Mouse (Mus musculus) liver, embryonic 18 days (tissue): ENCODE results near the gene Grk6. TPM values are rescaled to one million over a fixed set of nuclear protein-coding genes. Genes with fewer than 3 reads are reported as not detected.

ENCODE experiments used
- polyA plus RNA-seq: library from polyadenylated mRNA; depleted of rRNA; stranded (reverse); fragments of >200 nt; gene quantifications from 2 replicates; pipeline ENCODE4 v1.2.3, GENCODE M21; 2012; rRNA removed

Grk6 gene
- 20.6 and 24.2 TPM in 2 replicates for polyA plus RNA-seq

GRCm38 (mm10) chr13:55444937-55445315, at the start of gene Grk6:
TSS of gene Grk6 (plus strand) at chr13:55445072.

GRCm38 (mm10) chr13:55398088-55398487, 46.8 kb upstream of the Grk6 start, which contains the start of gene Slc34a1:
TSS of gene Slc34a1 (plus strand) at chr13:55398187.

GRCm38 (mm10) chr13:55414743-55415380, 30.0 kb upstream of the Grk6 start, which contains the start of gene Pfn3:
TSS of gene Pfn3 (minus strand) at chr13:55415232.

GRCm38 (mm10) chr13:55426613-55427012, 18.3 kb upstream of the Grk6 start, which contains the start of gene F12:
TSS of gene F12 (minus strand) at chr13:55426793.

DNA sequence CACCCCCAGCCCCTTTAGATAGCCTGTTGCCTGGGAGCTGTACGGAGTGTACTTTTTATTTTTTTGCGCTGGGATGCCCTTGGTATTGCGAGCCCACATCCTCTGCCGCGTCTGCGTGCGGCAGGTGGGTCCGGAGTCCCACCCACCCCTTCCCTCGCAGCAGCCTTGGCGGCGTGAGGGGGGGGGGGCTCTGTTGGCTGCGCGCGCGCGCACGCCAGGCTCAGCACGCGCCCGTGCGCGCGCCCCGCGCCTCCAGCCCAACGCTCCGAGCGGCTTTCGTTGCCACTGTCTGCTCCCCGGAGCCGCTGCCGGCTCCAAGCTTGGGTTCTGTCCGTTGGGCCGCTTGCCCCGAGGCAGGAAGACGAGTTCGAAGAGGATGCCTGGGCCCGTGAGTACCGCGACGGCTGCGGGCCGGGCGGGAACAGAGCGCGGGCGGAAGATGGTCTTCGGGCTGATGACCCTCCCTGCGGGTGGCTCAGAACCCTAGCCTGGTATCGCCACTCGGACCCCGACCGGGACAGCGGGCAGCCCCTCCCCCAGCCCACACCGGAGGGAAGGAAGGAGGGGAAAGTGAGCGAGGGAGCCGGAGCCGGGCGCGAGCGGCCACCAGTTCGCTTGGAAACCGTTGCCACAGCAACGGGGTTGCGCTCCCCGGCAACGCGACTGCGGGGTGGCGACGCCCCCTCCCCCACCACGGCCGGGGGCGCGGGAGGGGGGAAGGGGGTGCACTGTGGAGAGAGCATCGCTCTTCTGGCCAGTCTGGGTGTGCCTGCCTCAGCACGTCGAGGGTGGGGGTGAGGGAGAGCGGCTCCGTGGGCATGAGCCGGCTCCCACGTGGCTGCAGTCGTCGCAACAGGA, 19.4 kb downstream of the Grk6 start, which contains the start of gene Prr7:
Gene Prr7 (plus strand): TSS at position 241 of the 858 bp plus-strand sequence.

DNA sequence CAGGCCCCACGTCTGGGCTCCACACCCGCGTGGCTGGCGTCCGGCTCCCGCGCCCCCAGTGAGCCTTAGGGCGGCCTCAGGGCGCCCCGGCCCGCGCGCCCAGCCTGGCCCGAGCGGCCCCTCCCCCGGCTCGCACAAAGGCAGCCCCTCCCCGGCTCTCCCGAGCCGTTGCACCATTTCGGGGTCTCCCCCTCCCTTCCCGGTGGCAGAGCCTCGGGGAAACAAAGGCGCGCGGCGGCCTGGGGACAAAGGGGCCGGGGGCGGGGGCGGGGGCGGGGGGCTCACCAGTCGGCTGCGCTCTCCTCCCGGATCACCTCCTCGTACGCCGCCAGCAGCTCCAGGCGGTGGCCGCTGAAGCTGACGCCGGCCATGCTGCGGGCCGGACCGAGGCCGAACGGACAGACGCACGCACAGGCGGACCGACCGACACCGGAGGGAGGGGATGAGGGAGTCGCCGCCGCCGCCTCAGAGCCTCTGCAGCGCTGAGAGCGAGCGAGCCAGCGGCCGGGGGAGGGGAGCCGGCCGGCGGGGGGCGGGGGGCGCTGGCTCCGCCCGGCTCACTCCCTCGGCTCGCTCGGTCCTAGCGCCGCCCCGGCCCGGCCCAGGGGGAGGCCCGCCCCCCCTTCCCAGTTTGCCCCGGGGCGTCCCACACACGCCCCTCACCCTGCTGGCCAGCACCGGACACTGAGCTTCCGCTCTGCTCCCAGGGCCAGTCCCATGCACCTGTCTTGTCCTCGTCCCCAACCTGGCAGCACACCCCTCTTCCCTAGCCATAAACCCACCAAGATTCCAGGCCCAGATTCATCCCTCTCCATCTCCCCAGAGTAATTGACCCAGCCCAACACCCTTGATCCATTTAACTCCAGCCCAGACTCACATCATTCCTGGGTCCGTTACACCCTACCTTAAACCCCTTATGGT, 43.0 kb downstream of the Grk6 start, which contains the start of gene Dbn1:
Gene Dbn1 (minus strand): TSS at position 534 of the 921 bp plus-strand sequence.

Other genes with a start within 250 kb of the Grk6 start
- gene Nsd1, start 235.3 kb upstream of the Grk6 start, polyA plus RNA-seq: 7.6 and 8.3 TPM in 2 replicates
- 147 and 149 TPM in 2 replicates for gene Prelid1, start 124.6 kb upstream of the Grk6 start, polyA plus RNA-seq
- gene Rab24, start 123.1 kb upstream of the Grk6 start, polyA plus RNA-seq: 53.1 and 64.8 TPM in 2 replicates
- 14.6 and 15.5 TPM in 2 replicates for gene Mxd3, start 115.2 kb upstream of the Grk6 start, polyA plus RNA-seq
- gene Lman2, start 82.3 kb upstream of the Grk6 start, polyA plus RNA-seq: 49.8 and 52.0 TPM in 2 replicates
- 4.3 and 5.2 TPM in 2 replicates for gene Rgs14, start 75.3 kb upstream of the Grk6 start, polyA plus RNA-seq
- not detected in 2 replicates for gene Slc34a1, start 46.9 kb upstream of the Grk6 start, polyA plus RNA-seq
- gene Pfn3, start 29.8 kb upstream of the Grk6 start, polyA plus RNA-seq: not detected in 2 replicates
- gene F12, start 18.3 kb upstream of the Grk6 start, polyA plus RNA-seq: 238 and 242 TPM in 2 replicates
- 0.58 and 0.66 TPM in 2 replicates for gene Prr7, start 19.2 kb downstream of the Grk6 start, polyA plus RNA-seq
- 5.2 and 5.5 TPM in 2 replicates for gene Dbn1, start 43.0 kb downstream of the Grk6 start, polyA plus RNA-seq
- gene Pdlim7, start 68.6 kb downstream of the Grk6 start, polyA plus RNA-seq: 13.9 and 14.6 TPM in 2 replicates
- 18.5 and 21.4 TPM in 2 replicates for gene Dok3, start 84.2 kb downstream of the Grk6 start, polyA plus RNA-seq
- 25.8 and 26.8 TPM in 2 replicates for gene Ddx41, start 91.6 kb downstream of the Grk6 start, polyA plus RNA-seq
- gene Fam193b, start 126.0 kb downstream of the Grk6 start, polyA plus RNA-seq: 22.0 and 27.4 TPM in 2 replicates
- gene Tmed9, start 128.7 kb downstream of the Grk6 start, polyA plus RNA-seq: 68.7 and 69.9 TPM in 2 replicates
- gene B4galt7, start 154.8 kb downstream of the Grk6 start, polyA plus RNA-seq: 8.1 and 8.5 TPM in 2 replicates
- 13.9 and 15.5 TPM in 2 replicates for gene Caml, start 177.9 kb downstream of the Grk6 start, polyA plus RNA-seq
- 12.5 and 13.6 TPM in 2 replicates for gene Ddx46, start 190.0 kb downstream of the Grk6 start, polyA plus RNA-seq
- gene B230219D22Rik, start 248.1 kb downstream of the Grk6 start, polyA plus RNA-seq: 16.8 and 18.7 TPM in 2 replicates